Mouse (Mus musculus) urinary bladder, adult 2 months (tissue): ENCODE measurements at regions not wholly inside any gene's neighbourhood (a gene's known extent, or its start where the extent isn't known, plus 50 kb on each side); places are given as distances from the start of the nearest gene placed in this dataset.
"Not testable (repeated sequence)": the region's sequence is repeated elsewhere in the genome, so short reads cannot be mapped to it uniquely, and the experiment has no call there.

ENCODE experiments used
- DNase-seq: peaks from one replicate; pipeline ENCODE4 v3.0.0; 2022; ENCODE audit warnings: low spot score

GRCm38 (mm10) chr7:137979361-137979760, 418.2 kb downstream of the Tcerg1l start:
- no peak for DNase-seq

GRCm38 (mm10) chr7:138005806-138006205, 391.7 kb downstream of the Tcerg1l start:
- no peak for DNase-seq

GRCm38 (mm10) chr7:138006971-138007370, 390.6 kb downstream of the Tcerg1l start:
- no peak for DNase-seq

DNA sequence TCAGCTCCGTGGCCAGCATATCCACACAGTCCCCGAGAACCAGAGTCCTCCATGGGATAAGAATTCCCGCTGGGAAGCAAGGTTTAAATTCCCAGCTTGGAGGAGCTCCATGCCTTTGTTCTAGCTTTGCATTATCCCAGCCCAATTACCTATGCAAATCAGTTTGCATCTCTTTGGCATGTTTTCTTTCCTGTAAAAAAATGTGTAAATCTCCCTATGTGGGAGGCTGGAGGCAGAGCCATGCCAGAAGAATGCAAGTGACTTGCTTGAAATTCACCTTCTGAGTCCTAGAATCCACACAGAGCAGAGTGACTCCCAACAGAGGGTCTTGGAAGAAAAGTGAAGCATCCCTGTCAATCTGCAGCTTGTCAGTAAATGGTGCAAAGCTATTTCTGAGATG, 388.9 kb downstream of the Tcerg1l start:
- no peak for DNase-seq

DNA sequence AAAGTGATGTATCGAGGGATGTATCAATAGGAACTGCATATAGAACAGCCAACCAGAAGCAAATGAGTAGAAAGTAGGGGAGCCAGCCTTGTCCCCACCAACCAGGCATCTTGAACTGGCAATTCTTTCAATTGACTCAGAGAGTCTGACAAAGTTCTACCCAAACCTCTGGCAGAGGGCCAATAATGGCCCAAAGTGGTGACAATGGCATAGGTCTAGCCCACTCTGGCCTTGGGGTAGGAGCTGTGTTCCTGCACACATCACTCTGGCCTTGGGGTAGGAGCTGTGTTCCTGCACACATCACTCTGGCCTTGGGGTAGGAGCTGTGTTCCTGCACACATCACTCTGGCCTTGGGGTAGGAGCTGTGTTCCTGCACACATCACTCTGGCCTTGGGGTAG, 373.5 kb downstream of the Tcerg1l start:
- DNase-seq: not testable (repeated sequence)

GRCm38 (mm10) chr7:138051696-138052095, 345.8 kb downstream of the Tcerg1l start:
- DNase-seq: no peak

GRCm38 (mm10) chr7:138054756-138055155, 342.8 kb downstream of the Tcerg1l start:
- no peak for DNase-seq

GRCm38 (mm10) chr7:138061116-138061515, 336.4 kb downstream of the Tcerg1l start:
- DNase-seq: no peak

DNA sequence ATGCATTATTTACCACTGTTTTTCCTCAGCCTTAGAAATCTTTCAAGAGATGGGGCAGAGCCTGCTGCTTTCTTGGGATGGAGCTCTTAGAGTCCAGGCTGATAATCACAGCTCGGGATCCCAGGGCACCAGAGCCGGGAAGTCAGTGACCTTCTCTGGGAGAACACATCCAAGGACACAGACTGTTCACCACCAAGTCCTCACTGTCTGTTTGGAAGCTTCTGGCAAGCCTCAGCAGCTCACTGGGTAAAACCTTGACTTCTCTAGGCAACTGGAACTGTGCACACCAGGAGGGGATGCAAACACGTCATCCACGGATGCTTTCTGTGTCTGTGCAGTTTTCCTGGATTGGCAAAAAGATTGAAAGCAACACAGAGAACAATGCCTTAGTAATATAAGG, 330.6 kb downstream of the Tcerg1l start:
- DNase-seq: no peak

DNA sequence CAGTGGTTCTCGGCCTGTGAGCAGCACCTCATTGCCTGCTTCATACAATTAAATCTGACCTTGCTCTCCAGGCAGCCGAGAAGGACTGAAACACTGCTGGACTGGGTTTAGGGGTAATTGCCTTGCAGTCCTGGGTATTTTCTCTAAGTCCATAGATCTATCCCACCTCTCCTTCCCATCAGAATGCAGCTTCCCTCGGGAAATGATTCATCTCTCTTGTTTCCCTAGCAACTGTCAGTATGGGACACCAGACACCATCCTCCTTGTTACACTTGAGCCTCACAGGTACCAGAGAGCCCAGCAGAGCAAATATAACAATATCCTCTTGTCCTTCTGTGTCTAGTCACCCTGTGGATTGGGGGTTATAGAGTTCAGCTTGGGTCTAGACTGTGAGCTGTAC, 322.3 kb downstream of the Tcerg1l start:
- no peak for DNase-seq

GRCm38 (mm10) chr7:138083980-138084379, 313.6 kb downstream of the Tcerg1l start:
- DNase-seq: peak; percentile 54

- no peak for DNase-seq
These were observed 289.9 kb downstream of the Tcerg1l start for GRCm38 (mm10) chr7:138107471-138108210.

DNA sequence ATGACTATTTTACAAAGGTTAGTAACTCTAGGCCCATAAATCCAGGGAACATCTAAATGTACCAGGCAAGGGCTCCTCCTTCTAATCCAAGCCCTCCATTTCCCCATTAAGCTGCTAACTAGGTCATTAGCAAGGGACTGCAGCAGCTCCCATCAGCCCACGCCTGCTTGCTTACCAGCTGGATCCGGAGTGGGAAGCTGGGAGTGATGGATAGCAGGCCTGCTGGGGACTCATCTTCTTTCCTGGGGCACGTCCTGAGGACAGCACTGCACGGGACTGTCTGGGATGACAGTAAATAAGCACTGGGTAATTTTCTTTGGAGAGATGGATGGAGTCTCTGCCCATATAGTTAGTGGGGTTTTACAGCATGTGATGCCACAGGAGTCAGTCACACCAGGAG, 276.0 kb downstream of the Tcerg1l start:
- DNase-seq: no peak

DNA sequence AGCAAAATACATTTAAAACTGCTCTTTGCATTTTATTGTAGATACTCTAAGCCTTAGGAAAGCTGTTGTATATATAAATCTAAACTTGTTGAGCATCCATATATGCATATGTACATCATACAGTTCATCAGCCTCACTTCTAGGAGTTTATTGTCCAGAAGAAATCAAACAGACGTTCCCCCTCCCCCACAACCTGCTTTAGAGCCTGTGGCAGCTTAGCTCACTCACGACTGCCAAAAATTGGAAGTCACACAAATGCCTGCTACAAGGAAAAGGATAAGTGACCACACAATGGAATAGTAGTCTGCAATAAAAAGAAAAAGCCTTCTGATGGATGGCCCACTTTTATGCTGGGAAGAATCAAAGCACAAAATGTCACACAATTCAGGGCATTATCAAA, 267.8 kb downstream of the Tcerg1l start:
- no peak for DNase-seq

DNA sequence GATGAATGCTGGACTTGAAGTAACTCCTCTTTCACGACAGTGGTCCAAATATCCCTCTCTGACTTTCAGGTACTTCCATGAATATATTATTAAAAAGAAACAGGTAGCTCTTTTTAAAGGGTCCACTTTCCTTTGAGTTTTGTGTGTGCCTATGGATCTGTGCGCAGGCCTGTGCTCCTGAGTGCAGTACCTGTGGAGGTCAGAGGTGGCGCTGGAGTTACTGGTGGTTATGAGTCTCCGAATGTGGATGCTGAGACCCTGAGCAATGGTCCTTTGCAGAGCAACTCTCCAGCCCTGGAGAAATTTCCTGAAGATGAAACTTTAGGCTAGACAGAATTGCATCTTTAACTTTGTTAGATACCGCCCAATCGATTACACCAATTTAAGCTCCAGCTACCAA, 264.1 kb downstream of the Tcerg1l start:
- no peak for DNase-seq

- DNase-seq: no peak
These were observed 259.6 kb downstream of the Tcerg1l start for GRCm38 (mm10) chr7:138137934-138138333.

- no peak for DNase-seq
These were observed 257.8 kb downstream of the Tcerg1l start for GRCm38 (mm10) chr7:138139766-138140165.

GRCm38 (mm10) chr7:138149496-138149895, 248.0 kb downstream of the Tcerg1l start:
- no peak for DNase-seq

- no peak for DNase-seq
These were observed 243.9 kb downstream of the Tcerg1l start for GRCm38 (mm10) chr7:138153455-138154167.
